Mouse (Mus musculus): ENCODE data around the gene Adora1. TPM values are rescaled to one million over a fixed set of nuclear protein-coding genes. Genes with fewer than 3 reads are reported as not detected.

Adora1 gene
- polyA plus RNA-seq, 1 experiment from 2014 or later = 0.25 TPM

DNA sequence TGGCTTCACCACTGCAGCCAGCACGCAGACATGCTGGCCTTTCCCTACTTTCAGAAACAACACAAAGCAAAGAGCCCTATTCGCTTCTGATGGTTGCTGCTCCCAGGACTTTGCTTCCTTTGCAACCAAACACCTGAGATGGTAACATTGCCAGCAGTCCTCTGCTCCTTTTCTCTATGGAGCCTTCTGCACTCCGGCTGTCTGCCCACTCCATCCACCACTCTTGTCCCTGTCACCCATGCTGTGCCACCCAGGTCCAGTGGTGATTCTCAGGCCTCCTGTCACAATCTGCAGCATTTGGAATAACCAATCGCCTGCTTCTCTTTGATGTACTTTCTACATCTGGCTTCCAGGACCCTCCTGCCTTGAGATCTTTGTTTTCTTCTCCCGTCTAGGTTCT lies 9.9 kb downstream of the Adora1 start:
- Histone ChIP-seq H3K27me3 (ENCODE audit: control insufficient read depth, insufficient read depth, low read length) (no peaks in the 10 kb centered on the region), H3K4me3 (ENCODE audit: low read depth, low read length) (no peak overlapping the region), H3K9me3 (ENCODE audit: control insufficient read depth, low read length) (no peaks in the 10 kb centered on the region), H3K4me1 (replicated peaks; ENCODE audit: control insufficient read depth, insufficient read depth, low read length) (no peaks in the 10 kb centered on the region), H3K4me2 (replicated peaks; ENCODE audit: low read depth, low read length) (no peak overlapping the region), H3K9ac (ENCODE audit: low read depth, low read length) (no peak overlapping the region), H3K27ac (ENCODE audit: low read depth, low read length) (no peak overlapping the region), H3K36me3 (ENCODE audit: control insufficient read depth, insufficient read depth, low read length) (no peaks in the 10 kb centered on the region)
- no peak for ATAC-seq (ENCODE audit: low FRiP score)
- DNase-seq (ENCODE audit: low spot score) = no peak
- WGBS = 91% methylated on average over 5 of the region's 5 CpGs

GRCm38 (mm10) chr1:134224649-134225227 lies 10.5 kb downstream of the Adora1 start:
- Histone ChIP-seq H3K36me3 (ENCODE audit: control insufficient read depth, insufficient read depth, low read length) (no peaks in the 10 kb centered on the region), H3K4me2 (replicated peaks; ENCODE audit: low read depth, low read length) (no peak overlapping the region), H3K27me3 (ENCODE audit: control insufficient read depth, insufficient read depth, low read length) (no peaks in the 10 kb centered on the region), H3K4me1 (replicated peaks; ENCODE audit: control insufficient read depth, insufficient read depth, low read length) (no peaks in the 10 kb centered on the region), H3K27ac (ENCODE audit: low read depth, low read length) (no peak overlapping the region), H3K9ac (ENCODE audit: low read depth, low read length) (no peak overlapping the region), H3K4me3 (ENCODE audit: low read depth, low read length) (no peak overlapping the region), H3K9me3 (ENCODE audit: control insufficient read depth, low read length) (no peaks in the 10 kb centered on the region)
- ATAC-seq (ENCODE audit: low FRiP score) (no peak), DNase-seq (ENCODE audit: low spot score) (no peak)
- whole genome bisulfite sequencing = 92% methylated on average over 12 of the region's 12 CpGs

- no peaks in the 10 kb centered on the region for H3K27me3 ChIP-seq (ENCODE audit: control insufficient read depth, insufficient read depth, low read length)
- no peaks in the 10 kb centered on the region for H3K4me1 ChIP-seq (replicated peaks; ENCODE audit: control insufficient read depth, insufficient read depth, low read length)
- H3K9ac ChIP-seq (ENCODE audit: low read depth, low read length) = no peak overlapping the region
- H3K9me3 ChIP-seq (ENCODE audit: control insufficient read depth, low read length) = no peaks in the 10 kb centered on the region
- no peak overlapping the region for H3K27ac ChIP-seq (ENCODE audit: low read depth, low read length)
- ATAC-seq (ENCODE audit: low FRiP score) = no peak
- H3K4me3 ChIP-seq (ENCODE audit: low read depth, low read length) = no peak overlapping the region
- no peaks in the 10 kb centered on the region for H3K36me3 ChIP-seq (ENCODE audit: control insufficient read depth, insufficient read depth, low read length)
- WGBS = 70% methylated on average over 8 of the region's 8 CpGs
- no peak for DNase-seq (ENCODE audit: low spot score)
- no peak overlapping the region for H3K4me2 ChIP-seq (replicated peaks; ENCODE audit: low read depth, low read length)
Measured at GRCm38 (mm10) chr1:134222122-134223055, 12.8 kb downstream of the Adora1 start.

DNA sequence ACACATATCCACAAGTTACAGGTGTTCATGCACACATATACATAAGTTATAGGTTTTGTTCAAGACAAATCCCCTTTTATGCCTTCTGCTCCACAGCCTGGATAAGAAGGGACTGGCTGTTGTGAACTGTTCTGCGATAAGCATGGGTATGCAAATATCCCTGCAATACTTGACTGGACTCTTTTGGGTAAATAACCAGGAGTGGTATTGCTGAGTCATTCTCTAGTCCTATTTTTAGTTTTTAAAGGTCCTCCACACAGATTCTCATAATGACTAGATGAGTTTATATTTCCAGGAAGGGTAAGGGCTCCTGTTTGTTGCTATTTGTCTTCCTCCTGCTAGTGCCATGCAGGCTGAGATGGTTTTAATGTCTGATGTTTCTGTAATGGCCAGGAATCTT lies 14.1 kb downstream of the Adora1 start:
- Histone ChIP-seq H3K9ac (ENCODE audit: low read depth, low read length) (no peak overlapping the region), H3K4me1 (replicated peaks; ENCODE audit: control insufficient read depth, insufficient read depth, low read length) (no peaks in the 10 kb centered on the region), H3K27ac (ENCODE audit: low read depth, low read length) (no peak overlapping the region), H3K36me3 (ENCODE audit: control insufficient read depth, insufficient read depth, low read length) (no peaks in the 10 kb centered on the region), H3K9me3 (ENCODE audit: control insufficient read depth, low read length) (no peaks in the 10 kb centered on the region), H3K27me3 (ENCODE audit: control insufficient read depth, insufficient read depth, low read length) (no peaks in the 10 kb centered on the region), H3K4me3 (ENCODE audit: low read depth, low read length) (no peak overlapping the region), H3K4me2 (replicated peaks; ENCODE audit: low read depth, low read length) (no peak overlapping the region)
- WGBS = 96% methylated on average over 1 of the region's 1 CpGs
- no peak for ATAC-seq (ENCODE audit: low FRiP score)
- DNase-seq (ENCODE audit: low spot score) = no peak

DNA sequence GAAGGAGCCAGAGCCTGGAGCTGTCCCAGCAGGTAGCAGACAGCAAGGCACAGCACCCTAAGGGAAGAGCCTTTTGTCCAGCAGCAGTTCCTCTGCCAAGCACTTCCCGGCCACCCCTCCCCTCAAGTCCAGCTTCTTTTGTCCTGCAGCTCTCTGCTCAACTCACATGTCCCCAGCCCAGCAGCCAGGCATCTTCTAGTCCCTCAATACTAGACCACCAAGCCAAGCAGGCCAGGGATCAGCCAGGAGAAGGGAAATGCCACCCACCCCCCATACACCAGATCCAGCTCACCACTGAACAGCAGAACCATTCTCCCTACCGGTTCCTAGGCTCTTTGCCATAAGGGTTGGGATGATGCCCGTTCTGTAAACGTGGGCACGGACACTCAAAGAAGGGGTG lies 15.6 kb downstream of the Adora1 start:
- no peak for DNase-seq (ENCODE audit: low spot score)
- H3K4me3 ChIP-seq (ENCODE audit: low read depth, low read length) = no peak overlapping the region
- H3K9ac ChIP-seq (ENCODE audit: low read depth, low read length) = no peak overlapping the region
- 84% methylated on average over 5 of the region's 5 CpGs for WGBS
- H3K4me1 ChIP-seq (replicated peaks; ENCODE audit: control insufficient read depth, insufficient read depth, low read length) = 0 out of 2 replicates have a peak, but pooled peaks cover 3% of the 10 kb centered on the region
- ATAC-seq (ENCODE audit: low FRiP score) = no peak
- H3K27me3 ChIP-seq (ENCODE audit: control insufficient read depth, insufficient read depth, low read length) = no peaks in the 10 kb centered on the region
- H3K9me3 ChIP-seq (ENCODE audit: control insufficient read depth, low read length) = no peaks in the 10 kb centered on the region
- no peak overlapping the region for H3K27ac ChIP-seq (ENCODE audit: low read depth, low read length)
- H3K36me3 ChIP-seq (ENCODE audit: control insufficient read depth, insufficient read depth, low read length) = no peaks in the 10 kb centered on the region
- no peak overlapping the region for H3K4me2 ChIP-seq (replicated peaks; ENCODE audit: low read depth, low read length)

GRCm38 (mm10) chr1:134217942-134218341 lies 17.3 kb downstream of the Adora1 start:
- Histone ChIP-seq H3K9ac (ENCODE audit: low read depth, low read length) (no peak overlapping the region), H3K4me2 (replicated peaks; ENCODE audit: low read depth, low read length) (no peak overlapping the region), H3K27ac (ENCODE audit: low read depth, low read length) (no peak overlapping the region), H3K9me3 (ENCODE audit: control insufficient read depth, low read length) (no peaks in the 10 kb centered on the region), H3K4me1 (replicated peaks; ENCODE audit: control insufficient read depth, insufficient read depth, low read length) (0 out of 2 replicates have a peak, but pooled peaks cover 3% of the 10 kb centered on the region), H3K4me3 (ENCODE audit: low read depth, low read length) (no peak overlapping the region), H3K27me3 (ENCODE audit: control insufficient read depth, insufficient read depth, low read length) (no peaks in the 10 kb centered on the region), H3K36me3 (ENCODE audit: control insufficient read depth, insufficient read depth, low read length) (no peaks in the 10 kb centered on the region)
- no peak for ATAC-seq (ENCODE audit: low FRiP score)
- WGBS = 78% methylated on average over 3 of the region's 3 CpGs
- no peak for DNase-seq (ENCODE audit: low spot score)

GRCm38 (mm10) chr1:134217028-134217481 lies 18.2 kb downstream of the Adora1 start:
- Histone ChIP-seq H3K9ac (ENCODE audit: low read depth, low read length) (no peak overlapping the region), H3K4me3 (ENCODE audit: low read depth, low read length) (no peak overlapping the region), H3K4me2 (replicated peaks; ENCODE audit: low read depth, low read length) (no peak overlapping the region), H3K9me3 (ENCODE audit: control insufficient read depth, low read length) (no peaks in the 10 kb centered on the region), H3K4me1 (replicated peaks; ENCODE audit: control insufficient read depth, insufficient read depth, low read length) (0 out of 2 replicates have a peak, but pooled peaks cover 3% of the 10 kb centered on the region), H3K27me3 (ENCODE audit: control insufficient read depth, insufficient read depth, low read length) (no peaks in the 10 kb centered on the region), H3K27ac (ENCODE audit: low read depth, low read length) (no peak overlapping the region), H3K36me3 (ENCODE audit: control insufficient read depth, insufficient read depth, low read length) (no peaks in the 10 kb centered on the region)
- 81% methylated on average over 12 of the region's 12 CpGs for WGBS
- ATAC-seq (ENCODE audit: low FRiP score) = no peak
- DNase-seq (ENCODE audit: low spot score) = no peak

- Histone ChIP-seq H3K36me3 (ENCODE audit: control insufficient read depth, insufficient read depth, low read length) (no peaks in the 10 kb centered on the region), H3K4me1 (replicated peaks; ENCODE audit: control insufficient read depth, insufficient read depth, low read length) (0 out of 2 replicates have a peak, but pooled peaks cover 6% of the 10 kb centered on the region), H3K27ac (ENCODE audit: low read depth, low read length) (no peak overlapping the region), H3K9ac (ENCODE audit: low read depth, low read length) (no peak overlapping the region), H3K4me2 (replicated peaks; ENCODE audit: low read depth, low read length) (no peak overlapping the region), H3K4me3 (ENCODE audit: low read depth, low read length) (no peak overlapping the region), H3K27me3 (ENCODE audit: control insufficient read depth, insufficient read depth, low read length) (no peaks in the 10 kb centered on the region), H3K9me3 (ENCODE audit: control insufficient read depth, low read length) (no peaks in the 10 kb centered on the region)
- WGBS = 92% methylated on average over 2 of the region's 2 CpGs
- no peak for DNase-seq (ENCODE audit: low spot score)
- peak; percentile 7; the same call in 1 of the 2 replicates for ATAC-seq (ENCODE audit: low FRiP score)
Measured at GRCm38 (mm10) chr1:134216629-134216971, 18.6 kb downstream of the Adora1 start.
